Mouse (Mus musculus) T-cell, adult 2 months (primary cell): ENCODE data around the gene Ggn.
"Not testable (repeated sequence)": the region's sequence is repeated elsewhere in the genome, so short reads cannot be mapped to it uniquely, and the experiment has no call there.

Experiments used
- DNase-seq: peaks from one replicate; pipeline ENCODE4 v3.0.0; 2022; ENCODE audit warnings: low spot score

Ggn gene

GRCm38 (mm10) chr7:29170066-29170754 lies at the start of gene Ggn, which contains the start of gene Spred3:
TSS of gene Ggn (plus strand) at chr7:29170210.
TSS of gene Spred3 (minus strand) at chr7:29170411.
- no peak for DNase-seq

- DNase-seq = no peak
Observed at GRCm38 (mm10) chr7:29122821-29123220, 47.2 kb upstream of the Ggn start.

- no peak for DNase-seq
Observed at GRCm38 (mm10) chr7:29123531-29124358, 46.3 kb upstream of the Ggn start.

GRCm38 (mm10) chr7:29124970-29125369 lies 45.0 kb upstream of the Ggn start, which contains the start of gene Ryr1:
TSS of gene Ryr1 (minus strand) at chr7:29125179.
- peak; percentile 37 for DNase-seq

- peak; percentile 82 for DNase-seq
Observed at GRCm38 (mm10) chr7:29126173-29126915, 43.7 kb upstream of the Ggn start.

GRCm38 (mm10) chr7:29128725-29129124 lies 41.3 kb upstream of the Ggn start:
- DNase-seq = peak; percentile 22

- no peak for DNase-seq
Observed at GRCm38 (mm10) chr7:29134230-29134629, 35.8 kb upstream of the Ggn start.

- DNase-seq = peak; percentile 90
Observed at GRCm38 (mm10) chr7:29134693-29135386, 35.2 kb upstream of the Ggn start, which contains the start of gene Rasgrp4. TSS of gene Rasgrp4 (plus strand) at chr7:29134851.

GRCm38 (mm10) chr7:29137429-29137828 lies 32.6 kb upstream of the Ggn start:
- DNase-seq = no peak

GRCm38 (mm10) chr7:29139237-29139636 lies 30.8 kb upstream of the Ggn start:
- DNase-seq = not testable (repeated sequence)

- peak; percentile 83 for DNase-seq
Observed at GRCm38 (mm10) chr7:29141416-29141815, 28.6 kb upstream of the Ggn start.

- DNase-seq = no peak
Observed at GRCm38 (mm10) chr7:29144006-29144405, 26.0 kb upstream of the Ggn start.

GRCm38 (mm10) chr7:29146625-29147367 lies 23.2 kb upstream of the Ggn start:
- no peak for DNase-seq

- DNase-seq = no peak
Observed at GRCm38 (mm10) chr7:29148771-29149170, 21.2 kb upstream of the Ggn start.

GRCm38 (mm10) chr7:29151486-29151885 lies 18.5 kb upstream of the Ggn start:
- DNase-seq = no peak

- no peak for DNase-seq
Observed at GRCm38 (mm10) chr7:29154018-29154720, 15.8 kb upstream of the Ggn start.

- DNase-seq = peak; percentile 77
Observed at GRCm38 (mm10) chr7:29155196-29155837, 14.7 kb upstream of the Ggn start.

- DNase-seq = peak; percentile 76
Observed at GRCm38 (mm10) chr7:29155838-29156782, 13.9 kb upstream of the Ggn start, which contains the start of gene Fam98c. TSS of gene Fam98c (minus strand) at chr7:29156234.

GRCm38 (mm10) chr7:29158264-29158663 lies 11.7 kb upstream of the Ggn start:
- DNase-seq = no peak
